Comparison of ENCODE assay signal across 9 mouse cellular contexts in genomic region chr2:73274119-73274920, GRCm38 (mm10). TPM values are rescaled to one million over a fixed set of nuclear protein-coding genes. Genes with fewer than 3 reads are reported as not detected.
DNase-seq lines count a peak whose midpoint lies in the region; ATAC-seq and TF ChIP-seq lines count a peak whose summit lies in the region.
"Had no signal": no experiment of that assay in that cellular context is flagged by ENCODE, and none has a peak within 500 bp of the region (broad histone marks: within the 10 kb centered on the region; RNA-seq: fewer than 3 reads in every experiment).

No protein-coding gene starts in this region.

- ATAC-seq in heart, embryonic 13.5 days (ENCODE audit: extremely low read depth, insufficient number of reproducible peaks, low FRiP score, low TSS enrichment), result no peak

- H3K36me3 ChIP-seq in heart, embryonic 13.5 days, result no peaks in the 10 kb centered on the region
- no peaks in the 10 kb centered on the region for H3K36me3 ChIP-seq in limb, embryonic 10.5 days

- WGBS in lung, adult 2 months, result 2% methylated on average over 88 of the region's 88 CpGs
- under 1% methylated on average over 88 of the region's 88 CpGs for WGBS in heart, embryonic 13.5 days
- WGBS in limb, embryonic 10.5 days, result under 1% methylated on average over 88 of the region's 88 CpGs

- no peak for TF ChIP-seq POLR2A in lung, adult 2 months (IDR thresholded peaks at IDR 0.05; ENCODE audit: borderline replicate concordance, extremely low read depth, low read depth, low read length)
- TF ChIP-seq POLR2A in bone marrow macrophage, adult 2 months (IDR thresholded peaks at IDR 0.05; ENCODE audit: borderline replicate concordance, low read depth, low read length), result no peak

- DNase-seq in lung, adult 2 months, result peak; percentile 63
- DNase-seq in lung, postnatal 14 days, result no peak
- DNase-seq in limb, embryonic 10.5 days (ENCODE audit: low spot score), result peak; percentile 82
- peak; percentile 85 for DNase-seq in neural tube, embryonic 10.5 days (ENCODE audit: extremely low spot score, low spot score)
- no peak for DNase-seq in frontal cortex, postnatal 10 days (ENCODE audit: low spot score in 2 of 2)
- DNase-seq in layer of hippocampus, adult 8-10 months (ENCODE audit: low spot score in 2 of 2), result no peak

- H3K9me3 ChIP-seq in heart, embryonic 13.5 days, result no peaks in the 10 kb centered on the region
- no peaks in the 10 kb centered on the region for H3K9me3 ChIP-seq in limb, embryonic 10.5 days (replicated peaks)

- H3K4me2 ChIP-seq in heart, embryonic 13.5 days, result peak overlapping the region; percentile 80

- peaks cover 17% of the 10 kb centered on the region for H3K4me1 ChIP-seq in lung, adult 2 months (ENCODE audit: control insufficient read depth, insufficient read depth, low read length)
- H3K4me1 ChIP-seq in bone marrow macrophage, adult 2 months (ENCODE audit: control insufficient read depth, insufficient read depth, low read length), result no peaks in the 10 kb centered on the region; the same call in 1 of the 2 replicates
- H3K4me1 ChIP-seq in heart, embryonic 13.5 days, result peaks cover 63% of the 10 kb centered on the region
- peaks cover 71% of the 10 kb centered on the region for H3K4me1 ChIP-seq in limb, embryonic 10.5 days

- peaks cover 90% of the 10 kb centered on the region for H3K27me3 ChIP-seq in heart, embryonic 13.5 days (replicated peaks)
- peaks cover 98% of the 10 kb centered on the region for H3K27me3 ChIP-seq in limb, embryonic 10.5 days (ENCODE audit: low read depth, poor library complexity, severe bottlenecking)

- TF ChIP-seq CTCF in lung, adult 2 months (IDR thresholded peaks at IDR 0.05; ENCODE audit: insufficient read depth, low read length), result no peak
- no peak for TF ChIP-seq CTCF in bone marrow macrophage, adult 2 months (IDR thresholded peaks at IDR 0.05; ENCODE audit: low read depth, low read length)

- no peak overlapping the region for H3K4me3 ChIP-seq in lung, adult 2 months (replicated peaks; ENCODE audit: extremely low read depth, low read depth, low read length)
- peak overlapping the region; percentile 52 for H3K4me3 ChIP-seq in bone marrow macrophage, adult 2 months (ENCODE audit: insufficient read depth, low read length)
- H3K4me3 ChIP-seq in heart, embryonic 13.5 days, result peak overlapping the region; percentile 54
- H3K4me3 ChIP-seq in limb, embryonic 10.5 days, result peak overlapping the region; percentile 53

- H3K9ac ChIP-seq in heart, embryonic 13.5 days, result peak overlapping the region; percentile 64

- no peak overlapping the region for H3K27ac ChIP-seq in bone marrow macrophage, adult 2 months (ENCODE audit: insufficient read depth, low read depth, low read length)
- H3K27ac ChIP-seq in heart, embryonic 13.5 days (replicated peaks), result no peak overlapping the region
- H3K27ac ChIP-seq in limb, embryonic 10.5 days, result 0 out of 2 replicates have a peak overlapping the region, but pooled peaks have one; percentile 4
- H3K27ac ChIP-seq: macrophage had no signal

RNA-seq across cellular contexts. Expression of gene Sp9, which starts 2.6 kb away (rescaled TPM):
- polyA plus RNA-seq in lung, adult 2 months (2012; rRNA removed), result not detected in 2 replicates
- polyA plus RNA-seq in bone marrow macrophage, adult 2 months (2012; ENCODE audit: insufficient read depth, insufficient read length, missing spikeins), result not detected in 2 replicates
- 0.04 TPM in 1 of 2 replicates, not detected in the other for polyA plus RNA-seq in heart, embryonic 13.5 days (2015; fragmentation: Nextera tagmentation; extraction: Ambion mirVana)
- 0.19 and 0.36 TPM in 2 replicates for polyA plus RNA-seq in limb, embryonic 10.5 days (2016; fragmentation: Nextera tagmentation; extraction: Ambion mirVana)
- 1 to 10 TPM; 3.1 to 3.4 (median 3.1) TPM for total RNA-seq in layer of hippocampus, adult 8-10 months (2022)

RNA-seq across cellular contexts. Expression of gene Scrn3, which starts 38.1 kb away (rescaled TPM):
- polyA plus RNA-seq in lung, adult 2 months (2012; rRNA removed), result 5.5 and 8.9 TPM in 2 replicates
- polyA plus RNA-seq in bone marrow macrophage, adult 2 months (2012; ENCODE audit: insufficient read depth, insufficient read length, missing spikeins), result 15.3 and 18.0 TPM in 2 replicates
- polyA plus RNA-seq in heart, embryonic 13.5 days (2015; fragmentation: Nextera tagmentation; extraction: Ambion mirVana), result 12.0 and 14.3 TPM in 2 replicates
- polyA plus RNA-seq in limb, embryonic 10.5 days (2016; fragmentation: Nextera tagmentation; extraction: Ambion mirVana), result 14.7 and 16.5 TPM in 2 replicates
- total RNA-seq in layer of hippocampus, adult 8-10 months (2022), result 10 to 100 TPM; 23.6 to 30.7 (median 26.9) TPM

RNA-seq across cellular contexts. Expression of gene Cir1, which starts 38.2 kb away (rescaled TPM):
- polyA plus RNA-seq in lung, adult 2 months (2012; rRNA removed), result 2.1 and 4.3 TPM in 2 replicates
- polyA plus RNA-seq in bone marrow macrophage, adult 2 months (2012; ENCODE audit: insufficient read depth, insufficient read length, missing spikeins), result 24.1 and 25.4 TPM in 2 replicates
- 14.5 and 16.9 TPM in 2 replicates for polyA plus RNA-seq in heart, embryonic 13.5 days (2015; fragmentation: Nextera tagmentation; extraction: Ambion mirVana)
- 12.2 and 14.3 TPM in 2 replicates for polyA plus RNA-seq in limb, embryonic 10.5 days (2016; fragmentation: Nextera tagmentation; extraction: Ambion mirVana)
- 10 to 100 TPM; 26.6 to 32.4 (median 30.2) TPM for total RNA-seq in layer of hippocampus, adult 8-10 months (2022)

RNA-seq across cellular contexts. Expression of gene Ola1, which starts 55.6 kb away (rescaled TPM):
- 2.4 and 5.3 TPM in 2 replicates for polyA plus RNA-seq in lung, adult 2 months (2012; rRNA removed)
- 60.5 and 62.8 TPM in 2 replicates for polyA plus RNA-seq in bone marrow macrophage, adult 2 months (2012; ENCODE audit: insufficient read depth, insufficient read length, missing spikeins)
- polyA plus RNA-seq in heart, embryonic 13.5 days (2015; fragmentation: Nextera tagmentation; extraction: Ambion mirVana), result 64.1 and 69.6 TPM in 2 replicates
- 107 and 112 TPM in 2 replicates for polyA plus RNA-seq in limb, embryonic 10.5 days (2016; fragmentation: Nextera tagmentation; extraction: Ambion mirVana)
- total RNA-seq in layer of hippocampus, adult 8-10 months (2022), result 100 to 1,000 TPM; 109 to 114 (median 110) TPM

Comparison
In these comparisons a context has a peak if more than half of its experiments do, and no peak if none do; other contexts are left out.
1. DNase-seq: peak in lung, adult 2 months (single experiment), limb, embryonic 10.5 days (single experiment) and neural tube, embryonic 10.5 days (single experiment); none in lung, postnatal 14 days (single experiment), frontal cortex, postnatal 10 days (0 of 2) and layer of hippocampus, adult 8-10 months (0 of 2).